Mouse (Mus musculus) cerebellum, adult 8-10 months (tissue): ENCODE data around the gene Ints3.

ENCODE experiments used
- DNase-seq: peaks from one replicate; pipeline ENCODE4 v3.0.0; 2022

Gene Ints3

DNA sequence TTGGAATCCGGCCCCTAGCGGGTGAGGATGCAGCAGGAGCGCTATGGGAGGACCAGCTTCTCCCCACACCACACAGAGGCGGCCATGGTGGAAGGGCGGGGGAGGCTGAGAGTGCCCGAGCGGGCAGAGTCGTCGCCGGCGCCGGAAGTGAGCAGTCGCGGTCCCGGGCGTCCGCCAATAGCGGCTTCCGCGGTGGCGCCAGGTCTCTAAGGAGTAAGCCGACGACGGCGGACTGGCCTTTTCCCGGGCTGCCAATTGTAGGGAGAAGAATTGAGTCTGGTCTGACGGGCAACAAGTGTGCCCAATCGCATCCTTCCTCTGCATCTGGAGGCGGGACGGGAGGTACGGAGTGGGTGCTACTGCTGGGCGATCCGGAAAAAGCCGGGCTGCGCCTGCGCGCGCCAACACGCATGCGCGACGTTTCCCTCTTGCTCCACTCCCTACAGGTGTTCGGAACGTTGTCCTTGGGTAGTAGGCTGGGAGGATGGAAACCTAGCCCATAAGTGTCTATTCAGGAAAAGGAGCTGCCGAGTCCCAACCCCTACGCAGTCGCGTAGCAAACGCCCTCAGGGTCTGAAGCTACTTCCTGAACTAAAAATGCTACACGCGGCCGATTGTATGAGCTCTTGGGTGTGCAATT is at the start of gene Ints3:
Gene Ints3 (minus strand): TSS at position 242 of the 640 bp plus-strand sequence.
- DNase-seq: peak; percentile 100

DNA sequence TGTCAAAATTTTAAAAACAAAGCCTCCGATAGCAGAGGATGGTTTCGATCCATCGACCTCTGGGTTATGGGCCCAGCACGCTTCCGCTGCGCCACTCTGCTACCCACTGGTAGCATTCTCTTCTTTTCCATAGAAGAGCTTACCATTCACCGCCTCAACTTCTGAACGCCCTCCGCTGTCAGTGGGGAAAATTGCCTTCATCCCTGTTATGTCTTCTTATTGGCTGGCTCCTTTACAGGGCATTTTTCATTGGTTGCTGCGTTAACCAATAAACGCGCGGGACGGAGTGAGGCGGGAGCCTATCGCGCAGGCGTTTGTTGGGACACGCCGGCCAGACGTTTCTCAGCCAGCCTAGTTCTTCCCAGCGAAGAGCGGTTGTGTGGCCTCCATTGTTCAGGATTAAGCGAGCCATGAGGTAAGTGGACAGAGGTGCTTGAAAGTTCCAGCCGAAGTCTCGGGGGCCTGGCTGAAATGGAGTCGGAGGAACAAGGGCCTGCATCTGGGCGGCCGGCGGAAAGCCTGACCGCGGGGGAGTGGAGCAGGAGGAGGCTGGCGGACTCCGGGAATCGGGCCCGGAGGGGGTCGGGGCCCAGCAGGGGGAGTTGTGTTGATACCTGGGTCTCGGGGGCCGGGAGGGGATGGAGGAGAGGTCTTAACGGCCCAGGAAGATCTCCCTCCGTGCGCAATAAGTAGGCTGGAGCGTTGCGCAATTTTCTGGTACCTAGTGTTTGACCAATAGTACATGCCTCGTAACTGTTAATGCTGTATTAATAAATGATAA is 42.6 kb upstream of the Ints3 start, which contains the start of gene Ilf2:
Gene Ilf2 (plus strand): TSS at position 296 of the 781 bp plus-strand sequence.
- peak; percentile 96 for DNase-seq

DNA sequence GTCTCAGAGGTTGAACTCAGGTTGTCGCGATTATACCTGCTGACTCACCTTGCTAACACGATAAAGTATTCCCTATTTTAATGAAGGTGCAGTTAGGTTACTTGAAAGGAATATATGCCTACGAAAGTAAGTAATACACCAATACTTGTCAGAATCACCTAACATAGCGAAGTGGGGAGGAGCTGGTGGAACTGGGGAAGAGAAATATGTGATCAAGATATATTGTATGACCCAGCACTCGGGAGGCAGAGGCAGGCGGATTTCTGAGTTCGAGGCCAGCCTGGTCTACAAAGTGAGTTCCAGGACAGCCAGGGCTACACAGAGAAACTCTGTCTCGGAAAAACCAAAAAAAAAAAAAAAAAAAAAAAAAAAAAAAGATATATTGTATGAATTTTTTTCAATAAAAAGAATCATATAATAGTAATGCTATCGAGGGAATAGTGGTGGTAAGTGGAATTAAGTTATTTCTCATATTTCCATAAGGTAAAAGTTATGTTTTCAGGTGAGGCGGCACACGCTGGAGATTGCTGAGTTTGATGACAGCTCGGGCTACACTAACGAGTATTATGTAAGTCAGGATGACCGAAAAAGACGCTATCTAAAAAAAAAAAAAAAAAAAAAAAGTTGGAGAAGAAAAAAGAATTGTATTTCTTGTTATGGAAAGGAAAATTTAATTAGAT is 41.9 kb upstream of the Ints3 start:
- peak; percentile 39 for DNase-seq

DNA sequence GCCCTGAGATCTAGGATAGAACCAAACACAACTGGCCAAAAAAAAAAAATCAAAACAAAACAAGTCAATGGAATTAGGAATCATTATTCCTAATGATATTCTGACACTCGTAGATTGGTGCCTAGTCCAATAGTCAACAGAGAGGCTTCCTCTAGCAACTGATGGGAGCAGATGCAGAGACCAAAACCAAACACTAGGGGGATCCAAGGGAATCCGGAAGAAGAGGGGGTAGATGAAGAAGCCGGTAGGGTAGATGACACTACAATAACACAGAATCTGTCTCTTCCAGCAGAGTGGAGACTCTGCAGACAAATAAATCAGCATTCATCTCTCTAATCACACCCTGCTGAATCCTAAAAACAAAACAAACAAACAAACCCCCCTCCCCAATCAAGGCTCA is 38.8 kb upstream of the Ints3 start:
- no peak for DNase-seq

DNA sequence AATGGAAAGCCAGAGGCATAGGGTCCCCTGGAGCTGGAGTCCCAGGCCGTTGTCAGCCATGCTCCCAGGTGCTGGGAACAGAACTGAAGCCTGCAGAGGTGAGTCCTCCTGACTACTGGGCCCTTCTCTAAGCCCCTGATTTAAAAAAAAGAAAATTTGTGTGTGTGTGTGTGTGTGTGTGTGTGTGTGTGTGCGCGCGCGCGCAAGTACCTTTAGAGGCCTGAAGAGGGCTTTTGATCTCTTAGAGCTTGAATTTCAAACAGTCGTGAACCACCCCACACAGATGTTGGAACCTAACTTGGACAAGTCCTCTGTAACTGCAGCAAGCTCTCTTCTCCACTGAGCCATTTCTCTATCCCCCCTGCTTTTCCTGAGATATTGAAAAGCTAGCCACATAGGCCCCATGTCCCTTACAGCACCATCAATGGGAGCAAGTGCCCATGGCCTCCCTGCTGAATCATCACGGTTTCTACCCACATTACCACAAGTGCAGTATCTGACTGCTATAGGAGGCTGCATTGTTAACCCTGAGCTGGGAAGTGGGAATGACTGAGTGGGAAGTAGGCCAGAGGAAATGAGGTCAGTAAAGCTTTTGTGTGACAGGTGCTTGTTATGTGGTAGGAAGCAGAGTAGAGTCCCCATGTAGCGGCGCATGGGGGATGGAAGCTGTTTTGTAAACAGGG is 34.3 kb upstream of the Ints3 start:
- no peak for DNase-seq

DNA sequence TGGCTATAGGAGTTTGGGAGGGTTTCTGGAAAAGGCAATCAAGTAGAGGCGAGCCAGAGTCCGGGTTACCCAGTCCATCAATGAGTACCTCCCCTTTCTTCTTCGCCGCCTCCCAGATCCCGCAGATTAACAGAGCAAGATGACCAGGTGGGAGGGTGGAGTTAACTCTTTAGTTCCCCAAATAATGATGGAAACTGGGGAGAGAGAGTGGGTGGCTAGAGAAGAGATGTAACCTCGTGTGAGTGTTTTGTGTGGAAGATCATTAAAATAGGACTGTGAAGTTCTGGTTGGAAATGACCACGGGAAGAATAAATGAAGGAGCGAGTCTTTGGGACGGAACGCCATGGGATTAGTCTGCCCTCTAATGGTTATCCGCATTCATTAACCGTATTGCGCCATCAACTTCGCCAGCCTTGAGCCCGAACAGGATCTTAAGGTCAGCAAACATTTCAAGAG is 32.9 kb upstream of the Ints3 start:
- peak; percentile 67 for DNase-seq

DNA sequence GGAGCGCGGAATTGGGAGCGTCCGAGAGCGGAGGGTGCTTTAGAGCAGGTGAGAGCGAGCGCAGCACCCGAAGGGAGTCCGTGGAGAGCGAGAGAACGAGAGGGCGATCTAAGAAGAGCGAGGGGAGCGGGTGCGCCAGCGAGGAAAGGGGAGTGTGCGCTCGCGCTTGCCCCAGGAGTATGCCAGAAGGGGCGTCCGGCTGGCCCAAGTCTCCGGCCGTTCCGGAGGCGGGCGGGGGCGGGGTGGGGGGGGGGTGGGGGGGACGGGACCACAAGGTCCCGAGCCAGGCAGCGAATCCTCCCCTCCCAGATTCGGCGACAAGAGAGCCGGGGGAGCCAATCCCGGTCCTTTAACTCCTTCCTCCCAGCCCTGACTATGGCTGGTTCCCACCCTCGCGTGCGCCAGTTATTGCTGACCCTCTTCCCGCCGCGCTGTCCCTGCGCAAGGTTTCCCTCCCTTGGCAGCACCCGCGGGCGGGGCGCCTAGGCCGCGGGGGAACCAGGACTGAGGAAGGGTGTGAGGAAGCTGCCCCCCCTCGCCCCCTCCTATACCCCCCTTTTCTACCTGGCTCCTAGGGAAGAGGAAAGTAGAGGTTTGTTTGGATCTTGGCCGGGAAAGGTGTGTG is 32.4 kb upstream of the Ints3 start, which contains the start of gene Npr1:
Gene Npr1 (minus strand): TSS at position 181 of the 625 bp plus-strand sequence.
- DNase-seq: no peak

DNA sequence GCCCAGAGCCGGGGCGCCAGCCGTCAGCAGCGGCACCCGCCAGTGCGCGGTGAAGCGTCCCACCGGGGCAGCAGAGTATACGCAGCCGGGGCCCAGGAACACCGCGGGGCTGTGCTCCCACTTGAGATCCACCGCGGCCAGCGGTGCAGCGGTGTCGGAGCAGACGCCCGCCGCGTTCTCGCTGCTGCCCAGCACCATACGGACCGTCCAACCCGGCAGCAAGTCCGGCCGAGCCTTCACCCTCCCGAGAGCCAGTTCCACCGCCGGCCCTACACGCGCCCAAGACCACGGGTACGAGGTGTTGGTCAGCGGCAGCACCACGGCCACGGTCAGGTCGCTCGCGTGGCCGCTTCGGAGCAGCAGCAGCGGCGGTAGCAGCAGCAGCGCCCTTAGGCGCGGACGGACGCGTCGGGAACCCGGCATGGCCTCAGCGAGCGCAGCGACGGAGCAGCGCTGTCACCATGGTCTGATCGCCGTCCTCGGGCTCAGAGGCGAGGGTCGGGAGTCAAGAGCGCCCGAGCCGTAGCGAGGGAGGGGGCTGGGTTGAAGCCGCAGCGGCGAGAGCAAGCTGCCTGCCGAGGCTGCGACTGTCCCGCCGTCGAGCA is 31.8 kb upstream of the Ints3 start:
- DNase-seq: no peak

DNA sequence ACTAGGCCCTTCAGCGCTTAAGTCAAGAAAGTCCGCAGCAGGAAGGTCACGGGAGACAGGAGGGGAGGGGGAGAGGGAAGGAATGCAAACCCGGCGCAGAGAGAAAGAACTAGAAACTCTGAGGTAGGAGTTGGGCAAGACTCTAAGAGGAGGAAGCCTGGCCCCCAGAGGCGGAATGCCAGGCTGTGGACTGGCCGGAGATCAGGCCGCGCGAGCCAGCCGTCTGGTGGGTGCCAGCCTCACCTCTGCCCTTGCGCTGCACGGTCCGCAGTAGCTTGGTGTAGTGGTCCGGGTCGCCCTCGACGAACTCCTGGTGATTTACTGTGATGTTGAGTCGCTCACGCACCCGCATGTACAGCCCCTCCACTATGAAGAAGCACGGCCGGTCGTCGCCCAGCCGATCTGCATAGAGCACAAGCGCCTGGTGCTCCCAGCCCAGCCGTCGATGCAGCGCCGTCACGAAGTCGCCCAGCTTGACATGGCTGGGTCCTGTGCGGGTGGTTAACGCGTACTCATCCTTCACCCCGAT is 31.2 kb upstream of the Ints3 start:
- DNase-seq: no peak

DNA sequence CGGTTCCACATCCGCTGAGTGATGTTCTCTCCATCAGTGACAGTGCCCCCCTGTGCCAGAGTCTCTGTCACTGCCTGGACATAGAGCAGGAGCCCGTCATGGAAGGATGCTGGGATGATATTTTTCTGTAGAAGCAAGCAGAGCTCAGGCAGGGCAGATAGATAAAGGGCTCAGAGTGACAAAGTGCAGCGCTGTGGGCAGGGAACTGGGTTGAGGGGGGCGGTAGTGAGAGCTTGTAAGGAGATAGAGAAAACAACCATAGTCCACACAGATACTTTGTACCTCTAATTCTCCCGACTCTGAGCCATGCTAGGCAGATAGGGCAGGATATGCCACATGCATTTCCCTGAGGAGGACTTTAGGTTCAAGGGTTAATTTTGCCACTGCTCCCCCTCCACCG is 29.2 kb upstream of the Ints3 start:
- no peak for DNase-seq

DNA sequence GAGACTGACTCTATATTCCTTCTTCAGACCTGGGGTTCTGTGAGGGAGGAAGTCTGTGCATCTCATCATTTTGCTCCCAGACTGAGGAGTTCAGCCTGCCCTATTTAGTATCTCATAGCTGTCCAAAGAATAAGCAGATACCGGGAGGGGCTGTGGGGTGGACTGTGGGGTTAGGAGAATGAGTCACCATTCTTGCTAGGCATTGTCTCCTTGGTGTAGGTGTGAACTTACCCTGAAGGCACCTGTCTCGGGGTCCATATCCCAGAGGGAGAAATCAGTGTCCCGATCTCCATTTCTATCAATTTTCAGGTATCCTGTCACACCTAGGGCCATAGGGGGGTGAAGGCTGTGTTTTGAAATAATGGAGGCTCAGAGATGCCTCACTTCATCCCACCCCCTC is 28.5 kb upstream of the Ints3 start:
- no peak for DNase-seq

DNA sequence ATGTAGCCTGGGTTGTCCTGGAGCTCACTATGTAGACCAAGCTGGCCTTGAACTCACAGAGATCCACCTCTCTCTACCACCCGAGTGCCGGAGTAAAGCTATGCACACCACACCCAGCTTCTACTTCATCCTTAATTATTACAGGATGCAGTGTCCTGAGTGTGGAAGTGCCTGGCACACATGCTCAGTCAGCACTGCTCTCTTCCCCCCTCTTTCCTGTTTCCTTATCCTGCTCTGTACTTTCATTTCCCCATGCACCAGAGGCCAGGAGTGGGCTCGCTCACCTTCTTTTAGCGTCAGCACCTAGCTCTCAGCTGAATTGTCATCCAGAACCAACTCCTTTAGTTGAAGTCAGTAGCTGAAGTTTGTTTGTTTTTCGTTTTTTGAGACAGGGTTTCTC is 26.9 kb upstream of the Ints3 start:
- no peak for DNase-seq

DNA sequence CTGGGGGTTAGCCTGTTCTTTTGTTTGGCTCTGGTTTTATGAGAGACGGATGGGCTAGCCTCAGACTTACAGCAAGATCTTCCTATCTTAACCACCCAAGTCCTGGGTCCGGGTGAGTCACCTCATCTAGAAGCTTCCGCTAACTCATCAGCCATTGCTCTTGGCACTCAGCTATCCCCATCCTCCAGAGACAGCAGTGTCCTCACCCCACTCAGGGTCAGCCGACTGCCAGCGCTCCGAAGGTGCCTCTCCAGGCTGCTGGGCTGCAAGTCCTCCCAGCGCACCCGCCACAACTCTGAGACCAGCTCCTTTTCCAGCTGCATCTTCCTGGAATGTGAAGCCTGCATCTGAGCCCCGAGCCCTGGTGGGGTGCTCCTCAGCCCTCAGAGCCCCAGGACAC is 26.3 kb upstream of the Ints3 start:
- no peak for DNase-seq

DNA sequence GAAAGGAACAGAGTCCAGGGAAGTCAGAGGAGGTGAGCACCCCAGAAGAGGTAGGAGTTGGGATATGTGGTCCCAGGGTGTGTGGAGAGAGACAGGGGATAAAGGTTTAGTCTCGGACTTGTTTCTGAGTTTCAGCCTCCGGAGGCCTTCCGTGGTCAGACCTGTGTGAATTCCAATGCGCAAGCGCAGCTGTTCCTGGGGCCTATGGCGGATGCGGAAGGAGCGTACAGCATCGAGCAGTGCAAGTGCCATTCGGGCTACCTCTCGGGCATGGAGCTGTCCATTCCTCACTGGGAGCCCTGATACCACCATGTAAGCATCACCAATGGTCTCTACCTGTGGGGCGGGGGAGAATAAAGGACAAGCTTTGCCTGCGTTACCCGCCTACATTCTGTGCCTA is 21.5 kb upstream of the Ints3 start:
- no peak for DNase-seq

DNA sequence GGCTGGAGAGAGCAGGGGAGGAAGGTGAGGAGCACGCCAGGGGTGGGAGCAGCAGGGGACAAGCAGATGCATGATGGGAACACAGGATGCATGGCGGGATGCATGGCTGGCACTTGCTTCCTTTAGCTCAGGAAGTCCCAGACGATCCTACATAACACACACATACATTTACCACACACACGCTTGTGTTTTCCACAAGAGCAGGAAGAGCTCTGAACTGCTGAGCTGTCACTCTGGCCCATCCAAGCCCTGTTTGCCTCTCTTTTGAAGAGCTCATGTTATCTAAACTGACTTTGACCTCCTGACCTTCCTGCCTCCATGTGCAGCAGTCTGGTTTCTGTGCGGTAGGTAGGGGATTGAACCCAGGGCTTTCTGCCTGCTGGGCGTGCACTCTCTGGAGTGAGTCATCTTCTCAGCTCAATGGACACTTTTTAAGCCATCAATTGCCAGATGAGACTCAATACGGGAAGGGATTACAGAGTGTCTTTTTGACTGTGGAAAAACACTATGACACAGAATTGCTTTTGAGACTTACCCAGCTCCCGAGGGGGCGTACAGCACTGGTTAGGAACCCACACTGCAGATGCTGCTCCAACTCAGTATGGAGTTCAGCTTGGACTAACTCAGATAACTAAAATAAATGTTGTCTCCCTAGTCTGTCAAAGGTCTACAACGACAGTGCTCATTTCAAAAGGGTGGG is 18.1 kb upstream of the Ints3 start:
- DNase-seq: no peak

DNA sequence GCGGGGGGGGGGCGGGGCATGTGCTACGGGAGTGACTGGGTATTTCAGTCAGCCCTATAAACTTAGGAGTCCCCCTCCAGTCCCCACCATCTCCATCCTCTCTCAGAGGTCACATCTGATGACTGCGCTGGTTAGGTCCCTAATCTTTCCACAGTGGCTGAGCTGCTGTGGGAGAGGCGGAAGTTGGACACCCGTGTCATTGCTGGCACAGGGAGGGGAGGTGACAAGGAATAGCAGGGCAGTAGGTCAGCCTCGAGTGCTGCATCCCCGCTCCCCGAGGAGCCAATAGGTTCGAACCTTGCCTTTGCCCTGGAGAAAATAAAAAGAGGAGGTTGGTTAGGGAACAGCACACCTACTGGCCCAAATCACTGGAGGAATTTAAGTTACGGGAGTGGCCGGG is 17.5 kb upstream of the Ints3 start:
- DNase-seq: no peak

DNA sequence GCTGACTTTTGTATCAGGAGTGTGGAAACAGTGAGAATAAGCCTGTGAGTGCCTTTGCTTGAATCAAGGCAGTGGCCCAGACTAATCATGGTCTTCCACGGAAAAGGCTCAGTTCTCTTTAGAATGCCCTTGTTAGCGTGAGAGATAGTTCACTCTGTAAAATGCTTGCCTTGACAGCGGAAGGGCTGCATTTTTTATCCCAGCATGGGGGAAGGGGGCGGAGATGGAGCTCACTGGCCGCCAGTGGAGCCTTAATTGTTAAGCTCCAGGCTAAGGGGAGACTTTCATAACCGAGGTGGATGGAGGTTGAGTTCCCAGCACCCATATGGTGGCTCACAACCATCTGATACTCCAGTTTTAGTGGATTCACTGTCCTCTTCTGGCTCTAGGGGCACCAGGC is 15.2 kb upstream of the Ints3 start:
- DNase-seq: no peak

DNA sequence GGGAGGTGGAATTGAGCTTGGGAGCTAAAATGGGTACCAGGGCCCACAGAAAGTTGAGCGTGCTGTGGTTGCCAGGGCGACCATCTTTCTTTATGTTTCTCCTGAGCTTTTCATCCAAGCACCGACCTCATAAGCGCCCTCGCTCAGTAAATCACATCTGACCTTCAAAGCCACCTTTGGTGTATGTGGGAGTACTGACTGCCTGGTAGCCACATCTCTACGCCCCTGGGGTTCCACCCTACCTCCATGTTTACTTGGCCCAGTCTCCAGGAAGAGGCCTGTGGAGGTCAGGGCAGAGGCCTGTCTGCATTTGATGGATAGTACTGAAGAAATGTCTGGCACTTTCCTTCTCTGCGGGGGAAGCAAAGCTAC is 13.7 kb upstream of the Ints3 start:
- DNase-seq: no peak

DNA sequence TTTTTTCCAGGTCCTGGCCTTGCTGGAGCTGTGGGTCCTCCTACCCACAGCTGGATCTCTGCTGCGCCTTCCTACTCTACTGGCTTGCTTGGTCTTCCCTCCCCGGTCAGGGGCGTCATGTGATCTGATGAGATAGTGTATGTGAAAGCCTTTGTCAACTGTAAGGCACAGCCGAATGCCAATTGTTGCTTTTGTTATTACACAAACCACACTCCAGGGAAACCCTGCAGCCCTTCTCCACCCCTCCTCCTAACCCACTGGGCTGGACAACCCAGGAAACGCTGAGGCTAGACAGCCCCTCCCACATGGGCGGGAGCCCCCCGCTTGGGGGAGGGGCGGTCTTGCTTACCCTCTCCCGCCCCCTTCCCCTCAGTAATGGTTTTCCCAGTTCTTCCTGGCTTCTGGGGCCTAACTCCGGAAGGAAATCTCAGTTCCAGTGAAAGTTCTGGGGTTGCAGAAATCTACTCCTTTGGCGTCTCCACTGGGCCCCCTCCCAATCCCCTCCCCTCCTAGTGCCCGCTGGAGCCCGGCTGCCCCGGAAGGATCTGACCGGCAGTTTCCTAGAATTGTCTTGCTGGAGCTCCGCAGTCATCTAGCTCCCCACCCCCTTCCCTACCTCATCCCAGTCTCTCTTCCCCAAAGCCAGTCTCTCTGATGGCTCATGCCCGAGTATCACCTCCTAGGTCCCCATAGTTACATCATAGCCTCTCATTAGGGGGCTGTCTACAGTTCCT is 13.1 kb upstream of the Ints3 start:
- DNase-seq: peak; percentile 19

DNA sequence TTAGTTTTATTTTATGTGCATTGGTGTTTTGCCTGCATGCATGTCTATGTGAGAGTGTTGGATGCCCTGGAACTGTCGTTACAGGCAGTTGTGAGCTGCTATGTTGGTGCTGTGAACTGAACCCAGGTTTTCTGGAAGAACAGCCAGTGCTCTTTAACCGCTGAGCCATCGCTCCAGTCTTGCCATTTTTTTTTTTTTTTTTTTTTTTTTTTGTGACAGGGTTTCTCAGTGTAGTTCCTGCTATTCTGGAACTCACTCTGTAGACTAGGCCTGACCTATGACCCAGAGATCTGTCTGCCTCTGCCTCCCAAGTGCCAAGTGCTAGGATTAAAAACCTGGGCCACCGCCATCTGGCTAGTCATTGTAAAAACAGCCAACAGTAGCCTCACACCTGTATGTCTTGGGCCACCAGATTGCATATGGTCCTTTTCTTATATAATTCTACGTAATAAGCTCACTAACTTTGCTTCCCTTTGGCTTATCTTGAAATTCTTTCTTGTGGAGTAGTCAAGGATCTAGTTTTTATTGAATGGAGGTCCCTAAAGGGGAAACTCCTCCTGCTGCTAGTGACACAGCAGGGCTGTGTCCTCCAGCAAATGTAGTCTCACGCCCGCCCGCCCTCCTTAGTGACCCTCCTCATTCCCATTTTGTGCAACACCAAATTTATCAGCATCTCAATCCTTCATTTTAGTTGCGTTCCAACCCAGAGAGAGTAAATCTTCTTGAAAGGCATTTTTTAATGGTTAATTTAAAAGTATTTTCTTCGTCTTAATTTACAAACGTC is 12.2 kb upstream of the Ints3 start:
- no peak for DNase-seq
